Mouse (Mus musculus): ENCODE data around the gene Trim5.

The Trim5 gene

GRCm38 (mm10) chr7:104216011-104216535, 71.8 kb downstream of the Trim5 start:
- in situ Hi-C loops (cut with MboI, MseI), result loop anchor here in 1 of 2 experiments (10.0 kb wide), 1 partner anchor 359 kb away; the partner anchor contains the start of gene Olfr653

Measured in T-helper 17 cell (primary cell).